Mouse (Mus musculus): ENCODE results near the gene Prkar2b. TPM values are rescaled to one million over a fixed set of nuclear protein-coding genes. Genes with fewer than 3 reads are reported as not detected.

Gene Prkar2b
- polyA plus RNA-seq, 1 experiment from 2014 or later: 41.0 TPM

- no peak for ATAC-seq (ENCODE audit: low read depth)
- Histone ChIP-seq H3K27me3 (replicated peaks; ENCODE audit: control insufficient read depth, insufficient read depth, low read length) (no peaks in the 10 kb centered on the region), H3K36me3 (ENCODE audit: control insufficient read depth, insufficient read depth, low read length) (no peaks in the 10 kb centered on the region), H3K9ac (ENCODE audit: low read depth, low read length) (no peak overlapping the region), H3K4me2 (ENCODE audit: low read depth, low read length) (no peak overlapping the region), H3K4me1 (ENCODE audit: control insufficient read depth, insufficient read depth, low read length) (no peaks in the 10 kb centered on the region), H3K4me3 (ENCODE audit: low read depth, low read length) (no peak overlapping the region), H3K9me3 (ENCODE audit: control insufficient read depth, low read length) (no peaks in the 10 kb centered on the region), H3K27ac (replicated peaks; ENCODE audit: low read depth, low read length) (no peak overlapping the region)
- WGBS: 81% methylated on average over 6 of the region's 6 CpGs
- DNase-seq (ENCODE audit: low spot score): no peak
Observed at GRCm38 (mm10) chr12:31912966-31913551, 148.0 kb downstream of the Prkar2b start.

Other genes starting within 250 kb of the Prkar2b start
- 116 and 129 TPM in 2 replicates for gene Hbp1, start 110.8 kb downstream of the Prkar2b start, polyA plus RNA-seq (2014; fragmentation: Nextera tagmentation; extraction: Ambion mirVana)
- 4.3 and 4.7 TPM in 2 replicates for gene Pik3cg, start 147.4 kb upstream of the Prkar2b start, polyA plus RNA-seq (2014; fragmentation: Nextera tagmentation; extraction: Ambion mirVana)